Mouse (Mus musculus) G1E (cell line): ENCODE measurements at regions not wholly inside any gene's neighbourhood (a gene's known extent, or its start where the extent isn't known, plus 50 kb on each side); places are given as distances from the start of the nearest gene placed in this dataset.

ENCODE experiments used
- CTCF ChIP-seq: IDR thresholded peaks from 2 replicates; pipeline ENCODE4 v1.5.1; 2012; ENCODE audit warnings: low read depth, low read length, inconsistent platforms, mixed read lengths
- GATA2 ChIP-seq: IDR thresholded peaks from 2 replicates; pipeline ENCODE4 v1.6.1; 2012; ENCODE audit warnings: low read depth, low read length, inconsistent platforms, borderline replicate concordance
- TAL1 ChIP-seq: conservative IDR thresholded peaks from 2 replicates; pipeline ENCODE4 v1.6.1; 2012; ENCODE audit warnings: low read depth, low read length, inconsistent platforms, mixed read lengths

DNA sequence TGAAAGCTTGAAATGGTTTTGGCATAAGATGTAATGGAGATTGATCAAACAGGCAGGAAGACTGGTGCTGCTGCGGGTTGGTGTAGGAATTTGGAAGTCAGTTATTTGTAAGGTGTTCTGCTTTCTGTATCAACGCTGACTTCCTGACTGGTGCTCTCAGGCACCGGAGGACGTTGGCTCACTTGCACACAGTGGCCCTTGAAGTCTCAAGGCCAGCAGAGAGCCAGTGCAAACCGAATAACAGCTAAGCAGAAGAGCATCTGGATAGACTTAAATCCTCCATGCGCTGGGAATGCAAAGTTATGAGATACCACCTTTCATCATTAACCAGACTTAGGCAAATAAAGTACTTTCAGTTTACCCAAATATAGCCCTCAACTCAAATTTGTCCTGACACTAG is 388.2 kb downstream of the Adamts20 start:
- TF ChIP-seq CTCF (no peak), GATA2 (no peak), TAL1 (no peak)
